Mouse (Mus musculus): ENCODE measurements around the gene Hist1h4h.
"Not testable (repeated sequence)": the region's sequence is repeated elsewhere in the genome, so short reads cannot be mapped to it uniquely, and the experiment has no call there.

Gene Hist1h4h

GRCm38 (mm10) chr13:23513517-23513916, 17.3 kb upstream of the Hist1h4h start:
- no peak for DNase-seq (ENCODE audit: low spot score)

- DNase-seq (ENCODE audit: low spot score), result no peak
Measured at GRCm38 (mm10) chr13:23515281-23515680, 15.6 kb upstream of the Hist1h4h start.

- no peak for DNase-seq (ENCODE audit: low spot score)
Measured at GRCm38 (mm10) chr13:23515826-23516620, 14.8 kb upstream of the Hist1h4h start.

GRCm38 (mm10) chr13:23516822-23517602, 13.8 kb upstream of the Hist1h4h start:
- DNase-seq (ENCODE audit: low spot score), result no peak

GRCm38 (mm10) chr13:23517603-23518294, 13.1 kb upstream of the Hist1h4h start:
- peak; percentile 48 for DNase-seq (ENCODE audit: low spot score)

- no peak for DNase-seq (ENCODE audit: low spot score)
Measured at GRCm38 (mm10) chr13:23518295-23518603, 12.6 kb upstream of the Hist1h4h start.

GRCm38 (mm10) chr13:23518885-23519284, 12.0 kb upstream of the Hist1h4h start:
- DNase-seq (ENCODE audit: low spot score), result no peak

GRCm38 (mm10) chr13:23519416-23519815, 11.4 kb upstream of the Hist1h4h start:
- DNase-seq (ENCODE audit: low spot score), result no peak

GRCm38 (mm10) chr13:23521703-23522102, 9.1 kb upstream of the Hist1h4h start:
- DNase-seq (ENCODE audit: low spot score), result no peak

- no peak for DNase-seq (ENCODE audit: low spot score)
Measured at GRCm38 (mm10) chr13:23523976-23524375, 6.9 kb upstream of the Hist1h4h start.

- no peak for DNase-seq (ENCODE audit: low spot score)
Measured at GRCm38 (mm10) chr13:23524654-23525053, 6.2 kb upstream of the Hist1h4h start.

- DNase-seq (ENCODE audit: low spot score), result no peak
Measured at GRCm38 (mm10) chr13:23525901-23526300, 4.9 kb upstream of the Hist1h4h start.

- DNase-seq (ENCODE audit: low spot score), result peak; percentile 70
Measured at GRCm38 (mm10) chr13:23526312-23526711, 4.5 kb upstream of the Hist1h4h start.

- no peak for DNase-seq (ENCODE audit: low spot score)
Measured at GRCm38 (mm10) chr13:23529005-23529404, 1.8 kb upstream of the Hist1h4h start.

GRCm38 (mm10) chr13:23529480-23530165, 1.2 kb upstream of the Hist1h4h start:
- no peak for DNase-seq (ENCODE audit: low spot score)

GRCm38 (mm10) chr13:23530181-23530900, 509 bp upstream of the Hist1h4h start:
- DNase-seq (ENCODE audit: low spot score), result no peak

- no peak for DNase-seq (ENCODE audit: low spot score)
Measured at GRCm38 (mm10) chr13:23532262-23533075, 1.6 kb downstream of the Hist1h4h start.

GRCm38 (mm10) chr13:23533560-23534367, 2.9 kb downstream of the Hist1h4h start, which contains the start of gene Hist1h2af:
Hist1h2af (plus strand) TSS chr13:23533906.
- DNase-seq (ENCODE audit: low spot score), result not testable (repeated sequence)

- no peak for DNase-seq (ENCODE audit: low spot score)
Measured at GRCm38 (mm10) chr13:23534368-23535131, 3.7 kb downstream of the Hist1h4h start.

Data from urinary bladder, postnatal 10 days (tissue).